Mouse (Mus musculus) heart, postnatal 0 days (tissue): ENCODE measurements around the gene Exph5. TPM values are rescaled to one million over a fixed set of nuclear protein-coding genes. Genes with fewer than 3 reads are reported as not detected.

Experiments
- ATAC-seq: fragments of 200-750 bp; cut with Nextera tagmentation; 2 replicates; pipeline ENCODE4 v1.8.0; 2017; ENCODE audit warnings: low read depth, moderate number of reproducible peaks, moderate library complexity; ENCODE audit not compliant: insufficient read depth
- DNase-seq: peaks from one replicate; pipeline ENCODE4 v3.0.0-alpha.2; 2016; ENCODE audit warnings: low spot score
- H3K27ac ChIP-seq: fragments of 300-500 bp; sonication (generic); 2 replicates; pipeline ENCODE4 v1.5.1; 2014; ENCODE audit warnings: low read depth, mild to moderate bottlenecking
- H3K27me3 ChIP-seq: fragments of 300-500 bp; sonication (generic); 2 replicates; pipeline ENCODE4 v1.6.1; 2014; ENCODE audit warnings: low read length, mixed read lengths; ENCODE audit not compliant: control insufficient read depth, insufficient read depth
- H3K36me3 ChIP-seq: fragments of 300-500 bp; sonication (generic); replicated peaks from 2 replicates; pipeline ENCODE4 v1.6.1; 2014; ENCODE audit warnings: low read length, mixed read lengths; ENCODE audit not compliant: control insufficient read depth, insufficient read depth
- H3K4me1 ChIP-seq: fragments of 300-500 bp; sonication (generic); 2 replicates; pipeline ENCODE4 v1.6.1; 2014; ENCODE audit warnings: antibody characterized with exemption; ENCODE audit not compliant: control insufficient read depth, insufficient read depth
- H3K4me2 ChIP-seq: fragments of 300-500 bp; sonication (generic); 2 replicates; pipeline ENCODE4 v1.6.1; 2014; ENCODE audit warnings: low read depth, mild to moderate bottlenecking, low read length, moderate library complexity
- H3K4me3 ChIP-seq: fragments of 300-500 bp; sonication (generic); 2 replicates; pipeline ENCODE4 v1.5.1; 2014; ENCODE audit warnings: low read depth, low read length
- H3K9ac ChIP-seq: fragments of 300-500 bp; sonication (generic); replicated peaks from 2 replicates; pipeline ENCODE4 v1.6.1; 2014; ENCODE audit warnings: low read depth, low read length, mixed read lengths
- H3K9me3 ChIP-seq: fragments of 300-500 bp; sonication (generic); replicated peaks from 2 replicates; pipeline ENCODE4 v1.6.1; 2016; ENCODE audit warnings: low read length; ENCODE audit not compliant: control insufficient read depth
- CTCF ChIP-seq: IDR thresholded peaks from 2 replicates; pipeline ENCODE4 v1.5.1; 2016; ENCODE audit warnings: antibody characterized with exemption, control low read depth, low read depth
- EP300 ChIP-seq: IDR thresholded peaks from 2 replicates; pipeline ENCODE4 v1.6.1; 2016; ENCODE audit warnings: antibody characterized with exemption, low read depth
- WGBS: fragments of 180-500 bp; shearing (Covaris S2); extraction: QIAGEN DNeasy Blood & Tissue Kit; methylation state at CpG from one replicate; pipeline ENCODE4 v1.1.7; 2014; 5-methylcytosine and 5-hydroxymethylcytosine counted together
- polyA plus RNA-seq: library from polyadenylated mRNA; unstranded; fragments of >200 nt; fragmentation: Nextera tagmentation; extraction: Ambion mirVana; gene quantifications from 2 replicates; pipeline ENCODE4 v1.2.1, GENCODE M21; 2015
- total RNA-seq: library from RNA; depleted of rRNA; stranded (reverse); fragments of >200 nt; gene quantifications from 2 replicates; pipeline ENCODE4 v1.2.3, GENCODE M21; 2014; ENCODE audit warnings: low replicate concordance

Gene Exph5
- total and polyA plus RNA-seq, 2 experiments from 2014 or later, result 0.07 to 0.57 TPM

GRCm38 (mm10) chr9:53290006-53290405 lies 11.5 kb upstream of the Exph5 start:
- ATAC-seq (no peak), DNase-seq (no peak)
- Histone ChIP-seq H3K4me2 (no peak overlapping the region), H3K36me3 (no peaks in the 10 kb centered on the region), H3K4me3 (no peak overlapping the region), H3K27ac (no peak overlapping the region), H3K4me1 (no peaks in the 10 kb centered on the region), H3K9ac (no peak overlapping the region), H3K27me3 (no peaks in the 10 kb centered on the region), H3K9me3 (no peaks in the 10 kb centered on the region)
- WGBS, result 61% methylated on average over 3 of the region's 3 CpGs
- TF ChIP-seq CTCF (no peak), EP300 (no peak)

- H3K4me1 ChIP-seq, result no peaks in the 10 kb centered on the region
- DNase-seq (no peak), ATAC-seq (no peak)
- H3K27me3 ChIP-seq, result no peaks in the 10 kb centered on the region
- H3K27ac ChIP-seq, result no peak overlapping the region
- H3K9me3 ChIP-seq, result no peaks in the 10 kb centered on the region
- no peak overlapping the region for H3K4me2 ChIP-seq
- no peak overlapping the region for H3K4me3 ChIP-seq
- TF ChIP-seq EP300, result no peak
- TF ChIP-seq CTCF, result no peak
- no peak overlapping the region for H3K9ac ChIP-seq
- no peaks in the 10 kb centered on the region for H3K36me3 ChIP-seq
Measured at GRCm38 (mm10) chr9:53292833-53293232, 8.6 kb upstream of the Exph5 start.

DNA sequence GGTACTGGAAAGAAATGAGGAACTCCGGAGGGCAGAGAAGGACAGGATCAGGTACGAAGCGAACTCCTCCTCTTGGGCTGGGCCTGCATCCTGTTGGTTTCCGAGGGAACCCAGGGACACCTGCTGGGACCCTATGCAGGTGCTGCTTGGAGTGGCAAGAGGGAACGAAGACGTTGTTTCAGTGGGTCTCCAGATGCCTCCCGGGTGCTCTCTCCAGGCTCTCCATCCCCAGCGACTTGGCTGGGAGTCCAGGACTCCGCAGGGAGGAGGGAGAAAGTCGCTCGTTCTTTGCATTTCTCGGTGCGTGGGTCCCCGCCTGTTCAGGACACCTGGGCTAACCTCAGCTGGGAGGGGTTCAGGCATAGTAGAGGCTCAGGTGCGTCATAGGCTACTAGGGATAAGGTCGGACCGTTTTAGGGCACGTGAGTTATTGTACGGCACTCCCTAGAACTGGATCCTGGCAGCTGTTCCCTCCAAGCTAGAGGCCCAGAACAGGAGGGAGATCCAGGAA lies 386 bp downstream of the Exph5 start:
- H3K4me2 ChIP-seq, result peak overlapping the region; percentile 88
- ATAC-seq (no peak), DNase-seq (no peak)
- WGBS, result 5% methylated on average over 19 of the region's 19 CpGs
- H3K4me3 ChIP-seq, result peak overlapping the region; percentile 43
- H3K9me3 ChIP-seq, result no peaks in the 10 kb centered on the region
- no peaks in the 10 kb centered on the region for H3K36me3 ChIP-seq
- no peak overlapping the region for H3K27ac ChIP-seq
- TF ChIP-seq EP300, result no peak
- no peak for TF ChIP-seq CTCF
- H3K27me3 ChIP-seq, result peaks cover 9% of the 10 kb centered on the region; the same call in 1 of the 2 replicates
- H3K9ac ChIP-seq, result peak overlapping the region; percentile 32; the same call in 1 of the 2 replicates
- peaks cover 7% of the 10 kb centered on the region; the same call in 1 of the 2 replicates for H3K4me1 ChIP-seq

DNA sequence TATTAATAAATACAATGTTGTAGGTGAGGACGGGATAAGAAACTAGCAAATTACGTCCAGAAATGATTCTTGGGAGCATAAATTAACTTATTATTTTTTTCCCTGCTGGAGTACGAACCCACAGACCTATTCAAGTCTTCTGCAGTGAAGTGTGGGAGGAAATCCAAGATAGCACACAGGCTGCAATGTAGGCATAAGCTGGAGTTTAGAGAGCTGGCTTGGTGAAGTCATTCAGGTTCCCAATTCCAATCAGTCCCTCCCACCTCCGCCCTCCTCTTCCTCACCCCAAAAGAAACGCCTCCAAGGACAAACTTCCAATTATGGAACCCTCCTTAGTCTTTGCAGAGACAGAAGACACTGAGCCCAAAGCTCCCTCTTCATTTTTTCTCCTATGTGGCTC lies 945 bp downstream of the Exph5 start:
- H3K27me3 ChIP-seq, result peaks cover 9% of the 10 kb centered on the region; the same call in 1 of the 2 replicates
- 60% methylated on average over 5 of the region's 5 CpGs for WGBS
- DNase-seq (no peak), ATAC-seq (no peak)
- H3K9ac ChIP-seq, result no peak overlapping the region
- H3K4me2 ChIP-seq, result peak overlapping the region; percentile 88; the same call in 1 of the 2 replicates
- H3K4me3 ChIP-seq, result no peak overlapping the region
- H3K36me3 ChIP-seq, result no peaks in the 10 kb centered on the region
- no peak overlapping the region for H3K27ac ChIP-seq
- H3K4me1 ChIP-seq, result peaks cover 7% of the 10 kb centered on the region; the same call in 1 of the 2 replicates
- H3K9me3 ChIP-seq, result no peaks in the 10 kb centered on the region
- no peak for TF ChIP-seq EP300
- TF ChIP-seq CTCF, result no peak

DNA sequence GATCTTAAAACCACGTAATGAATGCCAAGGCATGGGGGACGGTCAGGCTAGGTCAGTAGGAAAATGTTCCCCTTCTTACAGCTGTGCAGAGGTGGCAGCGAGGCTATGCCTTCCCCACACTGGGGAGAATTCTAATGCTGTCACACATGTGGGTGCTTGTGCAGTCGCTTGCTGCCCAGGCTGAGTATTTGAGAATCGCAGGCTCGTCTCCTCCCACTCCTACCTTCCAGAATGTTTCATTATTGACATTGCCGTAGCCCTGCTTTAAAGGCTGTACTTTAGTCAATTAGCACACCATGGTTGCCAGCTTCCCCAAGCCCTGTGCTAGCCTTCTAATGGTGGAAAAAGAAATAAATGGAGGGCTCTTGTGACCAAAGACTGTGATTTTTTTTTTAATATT lies 6.4 kb downstream of the Exph5 start:
- no peak for TF ChIP-seq CTCF
- no peak for TF ChIP-seq EP300
- Histone ChIP-seq H3K9me3 (no peaks in the 10 kb centered on the region), H3K27ac (no peak overlapping the region), H3K9ac (no peak overlapping the region), H3K4me2 (no peak overlapping the region), H3K27me3 (no peaks in the 10 kb centered on the region), H3K36me3 (no peaks in the 10 kb centered on the region), H3K4me1 (no peaks in the 10 kb centered on the region), H3K4me3 (no peak overlapping the region)
- no peak for DNase-seq
- ATAC-seq, result no peak
- 68% methylated on average over 7 of the region's 7 CpGs for WGBS

- 100% methylated on average over 1 of the region's 1 CpGs for WGBS
- no peak for ATAC-seq
- TF ChIP-seq EP300 (no peak), CTCF (no peak)
Measured at GRCm38 (mm10) chr9:53312981-53313380, 11.5 kb downstream of the Exph5 start.

More at GRCm38 (mm10) chr9:53312981-53313380, 11.5 kb downstream of the Exph5 start:
- Histone ChIP-seq H3K4me3 (no peak overlapping the region), H3K27ac (no peak overlapping the region), H3K27me3 (no peaks in the 10 kb centered on the region), H3K9ac (no peak overlapping the region), H3K4me2 (no peak overlapping the region), H3K4me1 (no peaks in the 10 kb centered on the region), H3K36me3 (no peaks in the 10 kb centered on the region), H3K9me3 (no peaks in the 10 kb centered on the region)
- DNase-seq, result no peak
